Comparison of ENCODE assay signal across 49 mouse cellular contexts in the genomic region with DNA sequence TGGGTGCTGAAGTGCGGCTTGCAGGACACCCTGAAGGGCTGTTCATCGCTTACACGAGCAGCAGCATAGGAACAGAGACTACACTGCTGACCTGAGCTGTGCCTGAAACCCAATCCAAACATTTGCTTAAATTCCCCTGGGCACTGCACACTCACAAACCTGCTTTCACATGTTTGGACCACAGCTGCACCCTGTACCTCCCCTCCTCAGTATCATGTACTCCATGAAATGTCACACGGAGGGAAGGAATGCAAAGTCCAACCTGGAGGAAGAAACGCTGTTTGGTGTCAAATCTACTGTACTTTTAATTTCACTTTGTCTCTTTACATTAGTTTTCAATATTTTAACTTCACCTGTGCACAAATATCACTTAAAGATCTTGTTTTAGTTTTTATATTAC. TPM values are rescaled to one million over a fixed set of nuclear protein-coding genes. Genes with fewer than 3 reads are reported as not detected.
"Had no signal": no experiment of that assay in that cellular context is flagged by ENCODE, and none has a peak within 500 bp of the region (broad histone marks: within the 10 kb centered on the region; RNA-seq: fewer than 3 reads in every experiment).

No protein-coding gene starts in this region.

- H3K9ac ChIP-seq: heart, embryonic 12.5 days; heart, embryonic 13.5 days; heart, embryonic 15.5 days; hindbrain, embryonic 12.5 days; hindbrain, embryonic 13.5 days; hindbrain, embryonic 14.5 days; hindbrain, embryonic 15.5 days; kidney, embryonic 15.5 days had no signal

- ATAC-seq: hindbrain, embryonic 16.5 days; hindbrain, postnatal 0 days; inflammation-experienced regulatory T-cells, adult 6 months had no signal

- H3K4me1 ChIP-seq: heart, embryonic 10.5 days; heart, embryonic 12.5 days; heart, embryonic 13.5 days; heart, embryonic 15.5 days; hindbrain, embryonic 10.5 days; hindbrain, embryonic 12.5 days; hindbrain, embryonic 13.5 days; hindbrain, embryonic 15.5 days; kidney, embryonic 15.5 days had no signal

- H3K27me3 ChIP-seq: heart, embryonic 12.5 days; heart, embryonic 13.5 days; heart, embryonic 15.5 days; hindbrain, embryonic 12.5 days; hindbrain, embryonic 13.5 days; hindbrain, embryonic 15.5 days; kidney, embryonic 15.5 days had no signal

- H3K9me3 ChIP-seq: heart, embryonic 10.5 days; heart, embryonic 12.5 days; heart, embryonic 13.5 days; heart, embryonic 15.5 days; hindbrain, embryonic 10.5 days; hindbrain, embryonic 12.5 days; hindbrain, embryonic 13.5 days; hindbrain, embryonic 15.5 days; kidney, embryonic 15.5 days had no signal

- H3K4me3 ChIP-seq: heart, adult 2 months; heart, embryonic 10.5 days; heart, embryonic 12.5 days; heart, embryonic 13.5 days; heart, embryonic 15.5 days; hindbrain, embryonic 10.5 days; hindbrain, embryonic 12.5 days; hindbrain, embryonic 13.5 days; hindbrain, embryonic 15.5 days; kidney, embryonic 15.5 days; layer of hippocampus, adult 2 months had no signal

- DNase-seq: heart, adult 2 months; heart, postnatal 10 days; heart, postnatal 14 days; heart, postnatal 36 days; heart, postnatal 4 days; kidney, adult 11 months; kidney, adult 18-20 months; kidney, adult 2 months; kidney, adult 8-10 months; kidney, adult 9 months; kidney, postnatal 10 days; kidney, postnatal 14 days; kidney, postnatal 25 days; kidney, postnatal 36 days; kidney, postnatal 4 days; layer of hippocampus, adult 9-11 months; layer of hippocampus, postnatal 36 days had no signal

- H3K4me2 ChIP-seq: heart, embryonic 11.5 days; heart, embryonic 12.5 days; heart, embryonic 13.5 days; heart, embryonic 15.5 days; hindbrain, embryonic 12.5 days; hindbrain, embryonic 13.5 days; hindbrain, embryonic 14.5 days; hindbrain, embryonic 15.5 days; kidney, embryonic 15.5 days had no signal

- H3K36me3 ChIP-seq: heart, embryonic 10.5 days; heart, embryonic 12.5 days; heart, embryonic 13.5 days; heart, embryonic 15.5 days; hindbrain, embryonic 10.5 days; hindbrain, embryonic 12.5 days; hindbrain, embryonic 13.5 days; hindbrain, embryonic 15.5 days; kidney, embryonic 15.5 days had no signal

- H3K27ac ChIP-seq: heart, adult 2 months; heart, embryonic 10.5 days; heart, embryonic 13.5 days; heart, embryonic 15.5 days; hindbrain, embryonic 10.5 days; hindbrain, embryonic 12.5 days; hindbrain, embryonic 13.5 days; hindbrain, embryonic 14.5 days; hindbrain, embryonic 15.5 days; hindbrain, postnatal 0 days; kidney, embryonic 15.5 days; kidney, postnatal 0 days; layer of hippocampus, adult 2 months had no signal

RNA-seq across cellular contexts. Expression of a gene that starts 19.8 kb away (rescaled TPM):
- total RNA-seq: heart, adult 2 months; heart, adult 8-10 months; heart, postnatal 10 days; heart, postnatal 14 days; heart, postnatal 25 days; heart, postnatal 36 days; heart, postnatal 4 days; hematopoietic stem cell, adult 5-6 weeks; hindbrain, postnatal 0 days; layer of hippocampus, adult 18-20 months; layer of hippocampus, adult 2 months; layer of hippocampus, adult 8-10 months; layer of hippocampus, postnatal 10 days; layer of hippocampus, postnatal 14 days; layer of hippocampus, postnatal 25 days; layer of hippocampus, postnatal 36 days; left cerebral cortex, adult 18-20 months had no signal
- polyA plus RNA-seq: heart, adult 2 months; heart, embryonic 12.5 days; heart, embryonic 14.5 days; heart, embryonic 16.5 days; heart, postnatal 0 days; hindbrain, embryonic 10.5 days; hindbrain, embryonic 11.5 days; hindbrain, embryonic 12.5 days; hindbrain, embryonic 13.5 days; hindbrain, embryonic 14.5 days; hindbrain, embryonic 15.5 days; hindbrain, embryonic 16.5 days; hindbrain, postnatal 0 days; inflammation-experienced regulatory T-cells, adult 6 months; intestine, embryonic 14.5 days; kidney, adult 2 months; kidney, embryonic 14.5 days; kidney, postnatal 0 days; large intestine, adult 2 months had no signal

RNA-seq across cellular contexts. Expression of a gene that starts 58.7 kb away (rescaled TPM):
- total RNA-seq: hematopoietic stem cell, adult 5-6 weeks had no signal
- polyA plus RNA-seq: hindbrain, embryonic 15.5 days; inflammation-experienced regulatory T-cells, adult 6 months had no signal
